Mouse (Mus musculus): ENCODE measurements around the gene Agpat3. TPM values are rescaled to one million over a fixed set of nuclear protein-coding genes. Genes with fewer than 3 reads are reported as not detected.

Gene Agpat3
- polyA plus RNA-seq, 1 experiment: 36.8 TPM

DNA sequence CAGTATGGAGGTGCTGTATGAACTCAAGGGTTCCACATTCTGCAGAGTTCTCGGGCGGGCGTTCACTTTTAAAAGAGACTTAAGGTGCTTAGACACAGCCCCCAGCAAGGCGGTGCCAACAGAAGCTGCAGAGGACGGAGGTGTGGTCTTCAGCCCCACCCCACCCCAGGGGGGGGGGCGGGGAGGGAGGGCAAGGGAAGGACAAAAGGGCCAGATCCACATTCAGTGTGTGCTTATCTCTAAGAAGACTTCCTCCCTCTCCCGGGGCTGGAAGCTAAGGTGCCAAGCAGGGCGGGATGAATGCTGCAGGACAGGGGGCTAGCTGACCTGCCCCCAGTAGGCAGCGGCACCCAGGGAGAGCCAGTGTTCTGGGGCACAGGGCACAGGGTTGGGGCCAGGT, 79.4 kb downstream of the Agpat3 start:
- Histone ChIP-seq H3K27ac (ENCODE audit: insufficient read depth, low read depth, low read length) (no peak overlapping the region), H3K4me1 (ENCODE audit: control insufficient read depth, insufficient read depth, low read length) (no peaks in the 10 kb centered on the region), H3K4me3 (ENCODE audit: insufficient read depth, low read length) (no peak overlapping the region)
- TF ChIP-seq POLR2A (IDR thresholded peaks at IDR 0.05; ENCODE audit: borderline replicate concordance, low read depth, low read length) (no peak), CTCF (IDR thresholded peaks at IDR 0.05; ENCODE audit: low read depth, low read length) (no peak)

DNA sequence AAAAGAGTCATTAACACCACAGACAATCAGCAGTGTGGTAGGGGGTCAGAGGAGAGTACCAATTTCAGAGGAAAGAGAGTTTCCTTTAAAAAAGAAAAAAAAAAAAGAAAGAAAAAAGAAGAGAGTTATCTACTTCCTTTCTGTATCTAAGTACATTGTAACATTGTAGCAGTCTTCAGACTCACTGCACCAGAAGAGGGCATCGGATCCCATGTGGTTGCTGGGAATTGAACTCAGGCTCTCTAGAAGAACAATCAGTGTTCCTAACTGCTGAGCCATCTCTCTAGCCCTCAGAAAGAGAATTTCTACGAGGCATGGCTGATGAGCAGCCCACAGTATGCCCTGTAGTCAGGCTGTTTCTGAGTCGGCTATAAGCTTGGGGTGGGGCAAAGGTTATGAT, 86.4 kb downstream of the Agpat3 start:
- TF ChIP-seq CTCF (IDR thresholded peaks at IDR 0.05; ENCODE audit: low read depth, low read length) (no peak), POLR2A (IDR thresholded peaks at IDR 0.05; ENCODE audit: borderline replicate concordance, low read depth, low read length) (no peak)
- Histone ChIP-seq H3K4me3 (ENCODE audit: insufficient read depth, low read length) (no peak overlapping the region), H3K4me1 (ENCODE audit: control insufficient read depth, insufficient read depth, low read length) (peaks cover 17% of the 10 kb centered on the region), H3K27ac (ENCODE audit: insufficient read depth, low read depth, low read length) (no peak overlapping the region)

DNA sequence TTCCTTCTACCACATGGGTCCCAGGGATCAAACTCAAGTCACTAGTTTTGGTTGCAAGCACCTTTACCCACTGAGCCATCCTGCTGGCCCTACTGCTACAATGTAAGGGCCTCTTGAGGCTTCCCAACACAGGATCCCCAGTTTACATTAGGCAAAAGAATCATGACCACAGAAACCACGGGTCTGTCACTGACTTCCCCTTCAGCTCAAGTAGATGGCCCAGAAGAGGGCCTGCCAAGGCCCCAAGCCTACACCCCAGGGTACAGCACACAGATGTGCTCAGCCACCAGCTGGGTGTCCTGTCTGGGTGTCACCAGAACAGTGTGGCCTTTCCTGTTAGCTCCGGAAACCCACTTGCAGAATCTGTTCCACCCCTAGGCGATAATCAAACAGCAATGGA, 87.6 kb downstream of the Agpat3 start:
- TF ChIP-seq POLR2A (IDR thresholded peaks at IDR 0.05; ENCODE audit: borderline replicate concordance, low read depth, low read length) (no peak), CTCF (IDR thresholded peaks at IDR 0.05; ENCODE audit: low read depth, low read length) (no peak)
- Histone ChIP-seq H3K4me3 (ENCODE audit: insufficient read depth, low read length) (no peak overlapping the region), H3K4me1 (ENCODE audit: control insufficient read depth, insufficient read depth, low read length) (peaks cover 17% of the 10 kb centered on the region), H3K27ac (ENCODE audit: insufficient read depth, low read depth, low read length) (peak overlapping the region; percentile 47)

DNA sequence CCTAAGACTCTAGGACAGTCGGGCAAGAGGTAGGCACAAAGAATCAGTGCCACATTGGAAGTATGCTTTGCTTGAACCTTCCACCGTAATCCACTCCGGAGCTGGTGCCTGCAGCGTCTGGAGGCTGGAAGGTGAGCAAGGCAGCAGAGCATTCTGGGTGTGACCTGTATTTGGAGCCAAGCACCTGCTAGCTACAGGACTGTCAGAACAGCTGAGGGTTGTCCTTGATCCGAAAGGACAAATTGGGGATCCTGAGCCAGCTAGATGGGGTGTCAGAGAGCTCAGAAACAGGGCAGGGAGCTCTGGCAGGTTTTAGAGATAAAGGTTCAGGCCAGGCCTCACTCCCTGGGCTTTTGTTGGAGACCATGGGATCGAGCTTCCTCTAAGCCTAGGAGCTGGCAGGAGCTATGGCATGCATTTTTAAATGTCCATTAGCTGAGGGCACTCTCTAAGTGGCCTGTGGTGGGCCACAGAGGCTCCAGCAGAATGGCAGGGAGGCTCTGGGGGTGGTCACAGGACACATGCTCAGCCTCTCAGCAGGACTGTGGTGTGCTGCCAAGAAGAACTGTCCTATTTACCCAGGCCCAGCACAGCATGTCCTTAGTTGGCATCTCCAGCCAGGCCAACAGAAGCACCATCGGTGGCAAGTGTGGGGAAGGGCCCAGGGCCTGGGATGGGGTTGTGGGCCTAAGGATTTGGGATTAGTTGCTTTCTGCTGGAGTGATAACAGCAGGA, 91.2 kb downstream of the Agpat3 start:
- TF ChIP-seq POLR2A (IDR thresholded peaks at IDR 0.05; ENCODE audit: borderline replicate concordance, low read depth, low read length) (no peak), CTCF (IDR thresholded peaks at IDR 0.05; ENCODE audit: low read depth, low read length) (no peak)
- Histone ChIP-seq H3K4me1 (ENCODE audit: control insufficient read depth, insufficient read depth, low read length) (peaks cover 18% of the 10 kb centered on the region), H3K4me3 (ENCODE audit: insufficient read depth, low read length) (no peak overlapping the region), H3K27ac (ENCODE audit: insufficient read depth, low read depth, low read length) (no peak overlapping the region)

DNA sequence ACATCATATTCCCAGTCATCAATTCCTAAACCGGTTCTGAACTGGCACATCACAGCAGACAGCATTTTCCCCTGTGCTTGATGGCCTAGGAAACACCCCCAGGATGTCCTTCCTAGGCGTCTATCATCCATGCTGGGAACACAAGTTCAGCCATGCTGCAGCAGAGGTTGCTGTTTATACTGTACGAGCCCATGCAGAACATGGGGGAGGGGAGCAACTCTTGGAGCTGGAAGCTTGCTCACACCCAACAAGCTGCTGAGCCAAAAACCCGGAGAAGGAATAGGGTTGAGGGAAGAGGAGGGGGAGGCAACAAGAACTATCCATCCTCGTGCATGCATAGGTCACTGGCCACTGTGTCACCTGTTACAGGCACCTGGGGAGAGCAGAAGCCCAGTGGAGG, 92.0 kb downstream of the Agpat3 start:
- H3K4me3 ChIP-seq (ENCODE audit: insufficient read depth, low read length): no peak overlapping the region
- H3K27ac ChIP-seq (ENCODE audit: insufficient read depth, low read depth, low read length): no peak overlapping the region
- TF ChIP-seq POLR2A (IDR thresholded peaks at IDR 0.05; ENCODE audit: borderline replicate concordance, low read depth, low read length): no peak
- TF ChIP-seq CTCF (IDR thresholded peaks at IDR 0.05; ENCODE audit: low read depth, low read length): no peak
- H3K4me1 ChIP-seq (ENCODE audit: control insufficient read depth, insufficient read depth, low read length): peaks cover 21% of the 10 kb centered on the region

DNA sequence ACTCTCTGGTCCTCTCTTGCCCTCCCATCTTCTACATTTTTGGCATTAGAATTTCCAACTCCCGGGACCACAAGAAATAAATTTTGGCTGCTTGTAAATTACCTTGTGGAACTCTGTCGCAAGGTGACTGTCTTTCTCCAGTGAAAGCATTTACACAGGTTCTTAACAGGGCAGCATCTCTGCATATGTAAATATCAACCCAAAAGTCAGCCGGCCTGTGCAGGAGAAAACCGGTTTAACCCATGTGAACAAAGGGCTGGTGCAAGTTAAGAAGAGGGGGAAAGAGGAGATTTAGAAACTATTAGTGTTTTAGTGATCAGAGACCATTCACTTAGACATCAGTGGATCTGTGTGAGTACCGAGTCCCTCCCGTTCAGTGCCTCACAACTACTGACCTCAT, 92.6 kb downstream of the Agpat3 start:
- peaks cover 21% of the 10 kb centered on the region for H3K4me1 ChIP-seq (ENCODE audit: control insufficient read depth, insufficient read depth, low read length)

DNA sequence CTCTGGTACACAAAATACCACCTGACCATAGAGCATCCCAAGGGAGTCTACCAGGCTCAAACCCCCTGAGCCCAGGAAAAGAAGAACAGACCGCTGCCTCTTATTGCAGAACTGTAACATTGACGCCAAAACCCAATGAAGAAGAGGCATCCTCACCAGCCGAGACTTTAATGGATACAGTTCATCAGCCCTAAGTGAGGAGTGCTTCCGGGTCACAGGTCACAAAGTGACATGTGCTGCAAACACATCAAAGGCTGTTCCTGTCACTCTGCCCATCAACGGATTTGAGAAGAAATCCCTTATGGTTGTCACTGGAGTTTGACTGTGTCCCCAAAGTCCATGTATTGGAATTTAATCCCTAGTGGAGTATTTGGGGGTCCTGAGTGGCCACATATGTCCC, 93.1 kb downstream of the Agpat3 start:
- Histone ChIP-seq H3K27ac (ENCODE audit: insufficient read depth, low read depth, low read length) (no peak overlapping the region), H3K4me3 (ENCODE audit: insufficient read depth, low read length) (no peak overlapping the region), H3K4me1 (ENCODE audit: control insufficient read depth, insufficient read depth, low read length) (peaks cover 18% of the 10 kb centered on the region)
- TF ChIP-seq POLR2A (IDR thresholded peaks at IDR 0.05; ENCODE audit: borderline replicate concordance, low read depth, low read length): no peak
- TF ChIP-seq CTCF (IDR thresholded peaks at IDR 0.05; ENCODE audit: low read depth, low read length): no peak

More for the DNA sequence above, 92.6 kb downstream of the Agpat3 start:
- H3K27ac ChIP-seq (ENCODE audit: insufficient read depth, low read depth, low read length): no peak overlapping the region
- TF ChIP-seq POLR2A (IDR thresholded peaks at IDR 0.05; ENCODE audit: borderline replicate concordance, low read depth, low read length) (no peak), CTCF (IDR thresholded peaks at IDR 0.05; ENCODE audit: low read depth, low read length) (no peak)
- no peak overlapping the region for H3K4me3 ChIP-seq (ENCODE audit: insufficient read depth, low read length)

DNA sequence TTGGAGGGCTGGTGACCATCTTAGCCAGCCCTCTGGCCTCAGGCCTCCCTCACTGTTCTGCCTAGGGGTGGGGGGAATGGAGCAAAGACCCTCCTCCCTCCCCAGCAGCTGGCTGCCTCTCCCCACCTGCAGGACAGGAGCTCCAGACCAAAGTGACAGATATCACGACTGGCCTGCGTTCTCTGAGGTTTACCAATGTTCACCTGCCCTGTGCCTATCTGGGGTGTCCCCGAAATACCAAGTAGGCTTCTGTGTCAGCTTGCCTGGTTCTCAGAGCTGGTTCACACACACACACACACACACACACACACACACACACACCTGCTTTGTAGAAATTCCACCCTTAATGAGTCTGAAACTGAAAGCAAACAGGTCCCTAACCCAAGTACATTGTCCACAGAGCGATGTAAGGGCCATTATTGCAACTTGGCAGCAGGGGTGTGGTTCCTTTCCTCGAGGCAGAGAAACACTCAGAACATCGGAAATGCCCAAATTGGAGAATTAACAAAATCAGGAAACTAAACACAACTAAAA, 94.1 kb downstream of the Agpat3 start:
- H3K4me1 ChIP-seq (ENCODE audit: control insufficient read depth, insufficient read depth, low read length): peaks cover 15% of the 10 kb centered on the region

DNA sequence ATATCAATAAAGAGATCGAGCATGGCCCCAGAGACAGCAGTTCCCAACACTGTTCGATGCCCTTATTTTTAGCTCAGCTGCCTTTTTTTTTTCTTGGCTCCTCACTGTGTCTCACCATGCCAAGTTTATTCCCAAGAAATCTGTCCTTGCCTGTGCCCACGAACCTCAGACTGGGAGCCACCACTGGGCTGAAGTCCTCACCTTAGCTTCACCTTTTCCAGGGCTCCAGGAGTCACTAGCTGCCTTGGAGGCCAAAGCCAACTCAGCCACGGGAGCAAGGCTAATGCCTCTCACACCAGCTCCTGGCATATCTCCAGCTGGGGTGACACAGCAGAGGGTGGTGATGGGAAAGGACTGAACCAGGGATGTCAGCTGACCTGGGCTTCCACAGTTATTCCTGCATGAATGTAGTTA, 96.6 kb downstream of the Agpat3 start:
- Histone ChIP-seq H3K4me1 (ENCODE audit: control insufficient read depth, insufficient read depth, low read length) (peaks cover 15% of the 10 kb centered on the region), H3K27ac (ENCODE audit: insufficient read depth, low read depth, low read length) (peak overlapping the region; percentile 59), H3K4me3 (ENCODE audit: insufficient read depth, low read length) (peak overlapping the region; percentile 3; the same call in 1 of the 2 replicates)
- TF ChIP-seq CTCF (IDR thresholded peaks at IDR 0.05; ENCODE audit: low read depth, low read length): no peak

More for the DNA sequence above, 94.1 kb downstream of the Agpat3 start:
- H3K4me3 ChIP-seq (ENCODE audit: insufficient read depth, low read length): no peak overlapping the region
- TF ChIP-seq POLR2A (IDR thresholded peaks at IDR 0.05; ENCODE audit: borderline replicate concordance, low read depth, low read length) (no peak), CTCF (IDR thresholded peaks at IDR 0.05; ENCODE audit: low read depth, low read length) (no peak)
- H3K27ac ChIP-seq (ENCODE audit: insufficient read depth, low read depth, low read length): no peak overlapping the region

DNA sequence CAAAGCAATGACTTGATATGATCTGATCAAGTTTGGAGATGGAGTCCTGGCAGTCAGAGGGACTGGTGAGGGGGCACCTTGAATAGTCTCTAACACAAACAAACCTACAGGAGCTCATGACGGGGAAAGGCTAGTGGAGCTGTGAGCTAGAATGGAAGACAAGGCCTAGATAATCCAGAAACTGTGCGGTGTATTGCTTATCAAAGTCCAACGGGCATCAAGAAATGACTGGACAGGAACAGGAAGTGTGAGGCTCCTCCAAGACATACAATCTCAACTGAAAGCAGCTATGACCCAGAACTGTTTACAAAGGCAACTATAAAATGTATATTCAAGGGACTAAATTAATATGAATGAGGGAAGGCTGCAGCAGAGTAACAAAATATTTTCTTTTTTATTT, 105.1 kb downstream of the Agpat3 start:
- H3K27ac ChIP-seq (ENCODE audit: insufficient read depth, low read depth, low read length): no peak overlapping the region
- H3K4me3 ChIP-seq (ENCODE audit: insufficient read depth, low read length): no peak overlapping the region

More for the DNA sequence above, 105.1 kb downstream of the Agpat3 start:
- H3K4me1 ChIP-seq (ENCODE audit: control insufficient read depth, insufficient read depth, low read length): peaks cover 10% of the 10 kb centered on the region
- TF ChIP-seq CTCF (IDR thresholded peaks at IDR 0.05; ENCODE audit: low read depth, low read length) (no peak), POLR2A (IDR thresholded peaks at IDR 0.05; ENCODE audit: borderline replicate concordance, low read depth, low read length) (no peak)
